Mouse (Mus musculus) heart, embryonic 11.5 days (tissue): ENCODE data around the gene Hdac6. TPM values are rescaled to one million over a fixed set of nuclear protein-coding genes. Genes with fewer than 3 reads are reported as not detected.

ENCODE experiments used
- ATAC-seq: fragments of 200-750 bp; cut with Nextera tagmentation; replicated peaks from 2 replicates; pipeline ENCODE4 v1.8.0; 2017; ENCODE audit warnings: moderate library complexity; ENCODE audit not compliant: insufficient number of reproducible peaks, low FRiP score, low TSS enrichment
- H3K27ac ChIP-seq: fragments of 300-500 bp; sonication (generic); 2 replicates; pipeline ENCODE4 v1.5.1; 2014; ENCODE audit warnings: mild to moderate bottlenecking, low read depth, low read length
- H3K27me3 ChIP-seq: fragments of 300-500 bp; sonication (generic); 2 replicates; pipeline ENCODE4 v1.6.1; 2014; ENCODE audit warnings: mild to moderate bottlenecking, low read length, mixed read lengths; ENCODE audit not compliant: control insufficient read depth, insufficient read depth
- H3K36me3 ChIP-seq: fragments of 300-500 bp; sonication (generic); 2 replicates; pipeline ENCODE4 v1.6.1; 2014; ENCODE audit warnings: mild to moderate bottlenecking, low read length, moderate library complexity, mixed read lengths; ENCODE audit not compliant: control insufficient read depth, insufficient read depth
- H3K4me1 ChIP-seq: fragments of 300-500 bp; sonication (generic); 2 replicates; pipeline ENCODE4 v1.6.1; 2014; ENCODE audit warnings: low read length; ENCODE audit not compliant: control insufficient read depth, insufficient read depth
- H3K4me2 ChIP-seq: fragments of 300-500 bp; sonication (generic); 2 replicates; pipeline ENCODE4 v1.6.1; 2014; ENCODE audit warnings: mild to moderate bottlenecking, moderate library complexity
- H3K4me3 ChIP-seq: fragments of 300-500 bp; sonication (generic); 2 replicates; pipeline ENCODE4 v1.5.1; 2014; ENCODE audit warnings: low read depth, low read length
- H3K9ac ChIP-seq: fragments of 300-500 bp; sonication (generic); 2 replicates; pipeline ENCODE4 v1.6.1; 2014; ENCODE audit warnings: mild to moderate bottlenecking, low read depth, low read length, moderate library complexity
- H3K9me3 ChIP-seq: fragments of 300-500 bp; sonication (generic); replicated peaks from 2 replicates; pipeline ENCODE4 v1.6.1; 2016; ENCODE audit warnings: low read length; ENCODE audit not compliant: control insufficient read depth
- WGBS: fragments of 180-500 bp; shearing (Covaris S2); extraction: QIAGEN DNeasy Blood & Tissue Kit; methylation state at CpG from one replicate; pipeline ENCODE4 v1.1.7; 2014; ENCODE audit not compliant: insufficient replicate concordance; 5-methylcytosine and 5-hydroxymethylcytosine counted together
- polyA plus RNA-seq: library from polyadenylated mRNA; unstranded; fragments of >200 nt; fragmentation: Nextera tagmentation; extraction: Ambion mirVana; gene quantifications from 2 replicates; pipeline ENCODE4 v1.2.1, GENCODE M21; 2014

The Hdac6 gene
- polyA plus RNA-seq, 1 experiment from 2014 or later, result 23.8 TPM

- H3K9me3 ChIP-seq, result no peaks in the 10 kb centered on the region
- H3K27me3 ChIP-seq, result no peaks in the 10 kb centered on the region
- no peaks in the 10 kb centered on the region; the same call in 1 of the 2 replicates for H3K4me1 ChIP-seq
- H3K4me2 ChIP-seq, result peak overlapping the region; percentile 9; the same call in 1 of the 2 replicates
- peak; percentile 86 for ATAC-seq
- no peak overlapping the region for H3K27ac ChIP-seq
- 63% methylated on average over 7 of the region's 9 CpGs for WGBS
- no peaks in the 10 kb centered on the region for H3K36me3 ChIP-seq
- peak overlapping the region; percentile 29 for H3K4me3 ChIP-seq
- no peak overlapping the region for H3K9ac ChIP-seq
Measured at GRCm38 (mm10) chrX:7967596-7968201, 20.0 kb upstream of the Hdac6 start.

DNA sequence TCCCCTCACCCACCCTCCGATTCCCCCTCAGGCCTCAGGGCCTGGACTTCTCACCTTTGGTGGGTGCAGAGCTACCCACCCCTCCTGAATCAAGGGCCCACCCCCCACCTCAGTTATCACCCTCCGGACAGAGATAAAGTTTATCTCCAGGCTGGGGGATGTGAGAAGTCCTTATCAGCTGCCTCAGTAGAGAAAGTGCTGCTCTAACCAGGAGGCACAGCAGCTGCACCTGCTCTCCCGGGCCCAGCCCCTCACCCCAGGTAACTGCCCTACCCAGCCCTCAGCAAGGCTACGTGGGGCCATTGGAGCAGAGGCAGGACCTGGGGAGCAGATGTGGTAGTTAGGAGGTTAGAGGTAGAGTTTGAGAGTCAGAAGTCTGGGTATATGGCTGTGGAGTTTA lies 18.5 kb upstream of the Hdac6 start:
- WGBS, result 31% methylated on average over 4 of the region's 4 CpGs
- no peak overlapping the region for H3K4me2 ChIP-seq
- H3K4me3 ChIP-seq, result peak overlapping the region; percentile 29
- no peaks in the 10 kb centered on the region for H3K27me3 ChIP-seq
- H3K27ac ChIP-seq, result no peak overlapping the region
- no peaks in the 10 kb centered on the region; the same call in 1 of the 2 replicates for H3K4me1 ChIP-seq
- H3K9ac ChIP-seq, result no peak overlapping the region
- no peaks in the 10 kb centered on the region for H3K9me3 ChIP-seq
- ATAC-seq, result no peak
- no peaks in the 10 kb centered on the region for H3K36me3 ChIP-seq

- Histone ChIP-seq H3K36me3 (no peaks in the 10 kb centered on the region), H3K27ac (no peak overlapping the region), H3K9ac (no peak overlapping the region), H3K4me2 (peak overlapping the region; percentile 31), H3K9me3 (no peaks in the 10 kb centered on the region), H3K27me3 (no peaks in the 10 kb centered on the region; the same call in 1 of the 2 replicates), H3K4me1 (no peaks in the 10 kb centered on the region), H3K4me3 (no peak overlapping the region)
- WGBS, result 58% methylated on average over 7 of the region's 7 CpGs
- no peak for ATAC-seq
Measured at GRCm38 (mm10) chrX:7963829-7964626, 16.3 kb upstream of the Hdac6 start.

GRCm38 (mm10) chrX:7958868-7959267 lies 11.2 kb upstream of the Hdac6 start:
- Histone ChIP-seq H3K36me3 (no peaks in the 10 kb centered on the region), H3K4me3 (no peak overlapping the region), H3K9ac (no peak overlapping the region), H3K4me2 (no peak overlapping the region), H3K27me3 (no peaks in the 10 kb centered on the region; the same call in 1 of the 2 replicates), H3K27ac (no peak overlapping the region), H3K9me3 (no peaks in the 10 kb centered on the region), H3K4me1 (no peaks in the 10 kb centered on the region)
- no peak for ATAC-seq
- WGBS, result 90% methylated on average over 9 of the region's 9 CpGs

- 86% methylated on average over 7 of the region's 7 CpGs for WGBS
- Histone ChIP-seq H3K27me3 (no peaks in the 10 kb centered on the region), H3K4me3 (no peak overlapping the region), H3K36me3 (no peaks in the 10 kb centered on the region), H3K4me2 (no peak overlapping the region), H3K4me1 (no peaks in the 10 kb centered on the region), H3K9ac (no peak overlapping the region), H3K9me3 (no peaks in the 10 kb centered on the region), H3K27ac (no peak overlapping the region)
- ATAC-seq, result no peak
Measured at GRCm38 (mm10) chrX:7950091-7950490, 2.4 kb upstream of the Hdac6 start.

GRCm38 (mm10) chrX:7947900-7948492 lies 307 bp upstream of the Hdac6 start:
- peak overlapping the region; percentile 35; the same call in 1 of the 2 replicates for H3K27ac ChIP-seq
- no peaks in the 10 kb centered on the region for H3K36me3 ChIP-seq
- WGBS, result 10% methylated on average over 38 of the region's 38 CpGs
- peak overlapping the region; percentile 63; the same call in 1 of the 2 replicates for H3K9ac ChIP-seq
- peak overlapping the region; percentile 62 for H3K4me2 ChIP-seq
- H3K4me1 ChIP-seq, result no peaks in the 10 kb centered on the region
- H3K4me3 ChIP-seq, result peak overlapping the region; percentile 53
- peak; percentile 93 for ATAC-seq
- H3K27me3 ChIP-seq, result no peaks in the 10 kb centered on the region
- H3K9me3 ChIP-seq, result no peaks in the 10 kb centered on the region

GRCm38 (mm10) chrX:7945618-7946017 lies 2.1 kb downstream of the Hdac6 start:
- H3K4me1 ChIP-seq, result no peaks in the 10 kb centered on the region
- no peak overlapping the region for H3K9ac ChIP-seq
- H3K36me3 ChIP-seq, result no peaks in the 10 kb centered on the region
- no peak overlapping the region for H3K27ac ChIP-seq
- ATAC-seq, result no peak
- H3K4me2 ChIP-seq, result no peak overlapping the region
- WGBS, result 84% methylated on average over 8 of the region's 8 CpGs
- no peaks in the 10 kb centered on the region for H3K27me3 ChIP-seq
- H3K9me3 ChIP-seq, result no peaks in the 10 kb centered on the region
- H3K4me3 ChIP-seq, result no peak overlapping the region

DNA sequence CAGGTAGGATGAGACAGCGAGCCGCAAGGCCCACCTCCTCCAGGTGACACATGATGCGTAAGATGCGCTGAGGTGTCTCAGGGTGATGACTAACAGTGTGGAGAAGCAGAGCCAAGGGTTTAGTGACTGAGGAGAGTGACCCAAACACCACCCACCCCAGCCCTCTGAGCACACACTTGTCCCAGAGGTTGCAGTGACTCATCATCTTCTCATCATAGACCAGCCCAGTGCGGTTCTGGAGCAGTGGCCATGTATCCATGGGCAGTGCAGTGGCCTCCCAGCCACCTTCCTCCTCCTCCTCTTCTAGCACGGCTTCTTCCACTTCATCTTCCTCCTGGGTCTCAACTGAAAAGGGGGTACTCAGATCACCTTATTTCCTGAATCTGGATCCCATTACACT lies 10.0 kb downstream of the Hdac6 start:
- ATAC-seq, result no peak
- H3K9ac ChIP-seq, result no peak overlapping the region
- H3K4me2 ChIP-seq, result no peak overlapping the region
- H3K4me3 ChIP-seq, result no peak overlapping the region
- H3K27ac ChIP-seq, result no peak overlapping the region
- H3K9me3 ChIP-seq, result no peaks in the 10 kb centered on the region
- H3K36me3 ChIP-seq, result no peaks in the 10 kb centered on the region; the same call in 1 of the 2 replicates
- H3K27me3 ChIP-seq, result no peaks in the 10 kb centered on the region
- whole genome bisulfite sequencing, result 89% methylated on average over 6 of the region's 6 CpGs
- H3K4me1 ChIP-seq, result no peaks in the 10 kb centered on the region
